Mouse (Mus musculus): ENCODE data around the gene Clasp2.
"Not testable (repeated sequence)": the region's sequence is repeated elsewhere in the genome, so short reads cannot be mapped to it uniquely, and the experiment has no call there.

Gene Clasp2

DNA sequence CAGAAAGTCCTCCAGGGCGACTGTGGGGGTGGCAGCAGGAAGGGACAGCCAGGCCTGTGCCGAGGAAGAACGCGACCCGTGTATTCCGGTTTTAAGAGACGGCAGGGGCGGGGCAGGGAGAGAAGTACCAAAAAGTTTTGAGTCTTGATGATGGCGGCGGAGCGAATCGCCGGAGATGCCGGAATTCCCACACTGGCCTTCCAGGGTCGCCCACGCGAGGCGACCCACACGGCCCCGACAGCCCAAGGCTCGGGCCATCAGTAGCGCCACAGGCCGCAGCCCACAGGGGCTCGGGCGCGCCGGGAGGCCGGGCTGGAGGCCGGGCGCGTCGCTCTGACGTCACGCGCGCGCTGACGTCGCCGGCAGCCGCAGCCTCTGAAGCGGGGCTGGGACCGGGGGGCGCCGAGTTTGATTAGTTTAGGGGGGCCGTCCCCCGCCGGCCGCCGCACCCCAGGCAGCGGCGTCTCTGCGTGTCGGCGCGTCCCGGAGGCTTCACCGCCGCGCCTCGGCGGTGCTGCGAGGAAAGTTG lies at the start of gene Clasp2:
Clasp2 (plus strand) TSS at position 366 of the 529 bp plus-strand sequence.
- in situ Hi-C loops (cut with MboI, MseI) = no loop called here

DNA sequence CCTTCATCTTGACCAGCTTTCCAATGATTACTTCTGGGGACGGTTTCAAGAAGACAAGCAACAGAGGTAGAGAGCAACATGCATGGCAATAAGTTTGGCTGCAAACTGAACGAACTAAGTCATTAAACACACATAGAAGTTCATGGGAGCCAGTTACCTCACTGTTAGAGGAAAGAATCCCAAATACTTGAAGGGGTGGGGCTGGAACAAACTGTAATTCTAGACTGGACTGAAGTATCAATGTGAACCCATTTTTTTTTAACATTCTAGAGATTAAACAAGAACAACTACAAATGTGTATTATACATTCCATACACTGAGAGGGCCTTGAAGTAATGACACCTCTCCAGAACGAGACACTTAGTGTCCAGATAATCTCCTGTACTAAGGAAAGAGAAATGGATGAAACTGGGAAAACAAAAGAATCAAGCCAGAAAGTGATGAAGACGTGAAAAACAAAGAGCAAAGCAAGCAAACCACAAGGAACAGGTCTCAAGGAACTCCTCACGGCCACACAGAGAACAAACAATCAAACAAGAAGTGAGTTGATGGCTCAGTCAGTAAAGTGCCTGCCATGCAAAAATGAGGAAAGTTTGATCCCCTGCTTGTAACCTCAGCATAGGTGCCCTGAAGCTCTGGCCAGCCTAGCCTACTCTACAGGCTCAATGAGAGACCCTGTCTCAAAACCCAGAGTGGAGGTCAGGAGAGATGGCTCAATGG lies 39.7 kb upstream of the Clasp2 start:
- in situ Hi-C loops (cut with MboI, MseI) = no loop called here

DNA sequence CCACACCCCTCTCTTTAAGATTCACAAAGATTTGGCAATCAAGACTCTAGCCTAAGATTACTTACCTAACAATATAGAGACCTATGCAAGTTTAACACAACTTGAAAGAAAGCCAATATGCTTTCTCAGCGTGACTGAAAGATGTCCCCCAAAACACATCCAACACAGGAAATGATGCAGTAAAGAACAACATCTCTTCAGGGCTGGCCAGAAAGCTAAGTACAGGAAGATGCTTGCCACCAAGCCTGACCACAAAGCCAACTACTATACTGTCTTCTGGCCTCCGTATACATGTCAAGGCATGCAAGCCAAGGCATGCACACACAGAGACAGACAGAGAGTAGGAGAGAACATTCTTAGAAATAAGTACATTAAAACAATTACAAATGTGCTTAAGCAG lies 35.2 kb upstream of the Clasp2 start:
- in situ Hi-C loops (cut with MboI, MseI) = no loop called here

DNA sequence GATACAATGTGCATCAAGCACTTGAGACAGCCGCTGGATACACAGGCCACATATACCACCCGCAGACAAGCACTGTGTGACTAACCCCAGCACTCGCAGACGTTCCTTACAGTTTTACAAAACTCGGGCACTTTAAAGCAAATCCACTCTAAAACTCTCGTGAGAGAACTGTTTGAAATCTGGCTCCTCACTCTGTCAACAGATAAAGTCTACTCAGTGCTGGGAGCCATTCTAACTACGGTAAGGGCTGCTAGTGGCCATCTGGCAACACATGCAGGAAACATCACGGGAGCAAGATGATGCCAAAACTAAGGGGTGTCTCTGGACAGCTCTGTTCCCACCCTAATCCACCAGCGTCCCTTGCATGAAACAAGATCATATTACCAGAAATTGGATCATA lies 34.4 kb upstream of the Clasp2 start:
- in situ Hi-C loops (cut with MboI, MseI) = no loop called here

DNA sequence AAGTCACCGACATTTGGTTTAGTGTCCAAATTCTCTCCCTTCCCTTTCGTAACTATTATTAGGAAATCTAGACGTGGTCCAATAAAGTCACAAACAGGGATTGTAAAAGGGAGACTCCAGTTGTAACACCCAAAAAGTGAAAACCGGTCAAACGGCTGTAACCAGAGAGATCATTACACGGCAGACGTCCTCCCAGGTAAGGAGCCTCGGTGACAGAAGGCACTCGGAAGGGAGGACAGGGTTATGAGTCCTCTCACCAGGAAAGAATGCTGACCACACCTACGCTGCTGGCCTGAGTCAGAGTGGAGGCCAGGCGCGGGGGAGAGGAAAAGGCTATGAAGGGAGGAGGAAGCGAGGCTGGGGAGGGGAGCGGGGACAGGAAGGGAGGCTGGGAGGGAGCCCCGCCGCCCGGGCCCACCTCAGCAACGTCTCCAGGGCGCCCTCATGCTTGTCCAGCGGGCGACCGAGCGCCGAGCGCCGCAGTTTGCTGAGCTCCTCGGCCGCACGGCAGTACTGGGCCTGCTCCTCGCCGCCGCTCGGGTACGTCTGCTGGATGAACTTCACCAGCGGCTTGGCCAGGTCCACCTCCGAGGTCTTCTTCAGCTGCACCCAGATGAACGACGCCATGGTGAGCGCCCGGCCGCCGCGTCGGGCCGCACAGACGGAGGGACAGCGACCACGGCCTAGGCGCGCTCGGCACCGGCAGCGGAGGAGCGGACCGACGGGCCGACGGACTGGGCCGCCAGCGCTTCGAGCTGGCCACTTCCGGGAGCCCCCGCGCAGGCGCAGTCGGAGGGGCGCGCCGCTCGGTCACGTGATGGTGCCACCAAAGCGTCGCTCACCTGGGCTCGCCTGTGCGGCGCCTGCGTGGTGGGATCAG lies 33.6 kb upstream of the Clasp2 start, which contains the start of gene Pdcd6ip:
Pdcd6ip (minus strand) TSS at position 779 of the 880 bp plus-strand sequence.
- in situ Hi-C loops (cut with MboI, MseI) = no loop called here

DNA sequence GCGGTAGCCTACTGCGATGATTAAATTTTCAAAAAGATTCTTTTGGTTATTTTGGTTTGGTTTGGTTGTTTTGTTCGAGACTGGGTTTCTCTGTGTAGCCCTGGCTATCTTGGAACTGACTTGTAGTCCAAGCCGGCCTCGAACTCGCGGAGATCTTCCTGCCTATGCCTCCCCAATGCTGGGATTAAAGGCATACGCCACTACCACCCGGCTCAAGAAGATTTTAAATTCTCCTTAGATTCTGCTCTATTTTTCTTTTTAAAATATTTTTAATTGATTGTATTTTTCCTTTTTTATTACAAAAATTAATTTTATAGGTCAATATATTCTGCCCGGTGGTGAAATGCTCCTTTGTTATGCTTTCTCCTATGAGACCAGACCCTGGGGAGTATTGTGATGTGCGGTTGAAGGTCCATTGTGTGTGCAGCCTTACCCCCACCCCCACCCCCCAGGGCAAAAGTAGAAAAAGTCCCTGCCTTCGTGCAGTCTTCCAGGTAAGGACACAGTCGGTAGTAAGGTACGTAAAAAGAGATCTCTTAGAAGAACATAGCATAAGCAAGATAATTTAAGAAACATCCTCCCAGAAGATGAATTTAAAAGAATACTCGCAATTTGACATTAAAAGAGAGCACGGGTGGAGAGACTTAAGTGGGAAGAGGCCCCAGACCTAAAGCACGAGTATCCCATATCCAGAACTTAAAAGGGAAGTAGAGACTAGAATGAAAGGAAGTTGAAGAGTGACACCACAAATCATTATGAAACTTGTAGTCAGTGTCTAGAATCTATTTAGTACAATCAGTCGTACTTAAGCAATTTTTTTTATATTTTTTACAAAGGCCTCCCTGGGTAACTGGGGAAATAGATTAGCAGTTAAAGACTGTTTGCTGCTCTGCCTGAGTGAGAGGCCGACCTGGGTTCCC lies 32.7 kb upstream of the Clasp2 start:
- in situ Hi-C loops (cut with MboI, MseI) = no loop called here

DNA sequence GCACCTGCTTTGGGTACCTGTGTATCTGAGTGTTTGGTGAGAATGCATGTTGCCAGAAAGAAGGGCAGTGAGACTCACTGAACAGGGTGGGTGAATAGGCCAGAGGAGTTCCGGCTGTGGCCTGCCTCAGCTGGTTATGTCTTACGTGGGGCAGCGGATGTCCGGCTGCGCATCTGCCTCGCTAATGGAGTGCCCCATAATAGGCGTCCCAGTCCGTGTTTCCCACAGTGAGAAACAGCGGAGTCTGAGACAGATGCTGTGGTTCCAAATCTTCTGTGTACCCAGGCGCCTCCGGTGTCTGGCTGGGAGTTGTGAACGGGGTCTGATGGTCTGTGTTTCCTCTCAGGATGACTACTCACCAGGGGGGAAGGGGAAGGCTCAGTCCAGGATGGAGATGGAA lies 30.4 kb upstream of the Clasp2 start:
- in situ Hi-C loops (cut with MboI, MseI) = no loop called here

DNA sequence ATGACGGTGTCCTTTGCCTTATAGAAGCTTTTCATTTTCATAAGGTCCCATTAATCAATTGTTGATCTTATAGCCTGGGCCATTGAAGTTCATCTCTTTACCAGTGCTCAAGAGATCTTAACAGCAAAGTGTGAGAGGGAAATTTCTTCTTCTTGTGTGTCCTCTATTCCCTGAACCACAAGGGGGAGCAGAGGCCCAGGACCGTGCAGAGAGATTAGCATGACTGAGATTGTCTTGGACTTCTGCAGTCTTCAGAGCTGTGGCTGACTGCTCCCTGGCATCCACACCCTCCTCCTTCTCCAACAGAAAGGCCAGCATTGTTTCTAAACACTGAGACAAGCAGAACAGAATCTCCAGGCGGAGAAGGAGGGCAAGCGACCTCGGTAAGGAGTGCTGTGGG lies 22.2 kb upstream of the Clasp2 start:
- in situ Hi-C loops (cut with MboI, MseI) = no loop called here

DNA sequence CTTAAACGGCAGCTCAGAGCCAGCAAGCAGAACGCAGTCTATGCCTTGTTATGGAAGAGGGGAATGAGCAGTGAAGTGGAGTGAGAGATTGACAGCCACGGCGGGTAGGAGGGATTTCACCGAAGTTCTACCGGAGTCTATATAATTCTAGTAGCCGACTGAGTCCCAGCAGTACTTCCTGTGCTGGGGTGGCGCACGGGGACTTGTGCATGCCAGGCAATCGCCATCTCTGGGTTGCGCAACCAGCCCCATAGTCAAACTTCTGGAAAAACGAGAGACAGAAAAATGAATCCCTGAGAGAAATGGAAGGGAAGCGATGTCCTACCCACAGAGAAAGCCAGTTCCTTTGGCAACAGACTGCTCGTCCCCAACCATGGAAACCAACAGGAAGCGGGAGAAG lies 16.6 kb upstream of the Clasp2 start:
- in situ Hi-C loops (cut with MboI, MseI) = no loop called here

DNA sequence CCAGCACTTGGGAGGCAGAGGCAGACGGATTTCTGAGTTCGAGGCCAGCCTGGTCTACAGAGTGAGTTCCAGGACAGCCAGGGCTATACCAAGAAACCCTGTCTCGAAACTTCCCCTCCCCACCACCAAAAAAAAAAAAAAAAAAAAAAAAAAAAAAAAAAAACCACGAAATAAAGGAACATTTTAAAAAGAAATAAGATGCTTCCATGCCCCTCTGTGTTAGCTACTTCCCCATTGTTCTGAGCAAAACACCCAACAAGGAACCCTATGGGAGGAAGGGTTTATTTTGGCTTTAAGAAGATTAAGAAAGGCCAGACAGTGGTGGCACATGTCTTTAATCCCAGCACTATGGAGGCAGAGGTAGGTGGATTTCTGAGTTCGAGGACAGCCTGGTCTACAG lies 15.7 kb upstream of the Clasp2 start:
- in situ Hi-C loops (cut with MboI, MseI) = not testable (repeated sequence)

DNA sequence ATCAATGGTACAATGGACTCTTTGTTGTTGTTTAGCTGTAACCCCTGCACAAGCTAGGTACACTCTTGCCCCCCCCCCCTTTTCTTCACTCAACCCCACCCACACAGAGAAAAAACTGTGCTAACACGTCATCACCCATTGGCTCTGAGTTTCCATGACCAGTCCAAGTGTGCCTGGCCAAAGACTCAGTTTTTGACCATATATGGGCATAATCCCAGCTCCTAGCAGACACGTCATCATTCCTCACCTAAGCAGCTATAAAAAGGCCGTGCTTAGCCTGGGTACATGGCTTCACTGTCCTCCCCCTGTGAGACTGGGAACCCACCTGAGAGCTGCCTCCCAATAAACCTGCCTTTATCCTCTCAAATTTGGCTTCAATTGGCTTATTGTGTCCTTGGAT lies 15.1 kb upstream of the Clasp2 start:
- in situ Hi-C loops (cut with MboI, MseI) = no loop called here

DNA sequence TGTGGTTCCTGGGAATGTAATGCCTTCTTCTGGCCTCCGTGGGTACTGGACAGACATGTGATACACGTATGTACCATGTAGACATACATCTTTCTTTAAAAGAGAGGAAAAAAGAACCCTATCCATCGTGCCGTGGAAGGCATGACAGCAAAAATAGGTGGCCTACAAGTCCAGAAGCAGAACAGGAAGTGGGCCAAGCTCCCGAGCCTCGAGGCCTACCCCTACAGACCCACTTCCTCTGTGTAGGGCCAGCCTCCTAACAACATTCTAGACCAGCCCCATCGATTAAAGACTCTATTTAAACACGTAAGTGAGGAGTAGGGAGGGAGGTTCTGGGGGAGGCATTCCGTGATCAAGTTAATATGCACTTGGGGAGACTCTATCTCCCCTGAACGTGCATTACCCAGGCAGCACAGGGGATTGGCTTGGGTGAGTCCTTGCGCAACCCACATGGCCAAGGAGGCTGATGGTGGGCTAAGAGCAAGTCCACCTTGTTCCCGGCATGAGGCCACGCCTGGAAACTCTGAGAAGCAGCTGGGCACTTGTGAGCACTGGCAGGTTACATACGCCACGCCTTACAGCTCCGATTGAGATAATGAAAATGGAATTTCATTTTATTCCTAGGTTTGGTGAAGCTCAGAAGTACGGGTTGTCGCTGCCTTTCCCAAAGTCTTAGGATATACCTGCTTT lies 14.1 kb upstream of the Clasp2 start:
- in situ Hi-C loops (cut with MboI, MseI) = no loop called here

DNA sequence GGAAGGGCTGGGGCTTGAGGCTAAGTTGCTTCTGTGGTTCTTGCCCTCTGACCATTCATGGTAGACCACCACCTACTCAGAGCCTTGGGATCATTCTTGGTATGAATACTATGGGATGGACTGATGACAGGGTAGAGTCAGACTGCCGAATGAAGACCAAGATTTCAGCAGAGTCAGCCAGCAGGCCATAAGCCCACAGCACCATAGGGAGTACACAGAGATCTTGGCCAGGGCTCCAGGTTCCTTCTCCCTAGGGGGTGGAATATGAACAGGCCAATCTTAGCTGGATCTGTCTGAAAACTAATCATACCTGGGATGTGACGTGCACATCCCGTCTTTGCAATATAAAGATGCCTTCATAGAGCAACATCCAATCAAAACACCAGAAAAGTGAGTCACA lies 9.7 kb upstream of the Clasp2 start:
- in situ Hi-C loops (cut with MboI, MseI) = no loop called here

DNA sequence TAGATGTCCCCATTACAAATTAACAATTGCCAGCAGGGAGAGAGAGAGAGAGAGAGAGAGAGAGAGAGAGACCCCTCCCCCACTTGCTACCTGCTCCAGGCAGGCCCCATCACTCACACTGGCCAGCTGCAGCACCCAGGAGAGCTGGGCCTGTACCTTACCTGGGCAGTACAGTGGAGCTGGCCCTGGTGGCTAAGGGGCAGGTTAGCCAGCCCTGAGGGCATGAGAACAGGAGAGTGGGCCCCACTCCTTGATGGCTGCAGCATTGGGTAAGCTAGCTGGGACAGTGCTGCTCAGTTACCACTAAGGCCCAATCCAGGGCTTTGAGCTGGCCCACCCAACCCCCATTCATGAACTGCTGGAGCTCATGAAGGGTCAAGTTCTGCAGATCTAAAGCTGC lies 5.4 kb upstream of the Clasp2 start:
- in situ Hi-C loops (cut with MboI, MseI) = no loop called here

DNA sequence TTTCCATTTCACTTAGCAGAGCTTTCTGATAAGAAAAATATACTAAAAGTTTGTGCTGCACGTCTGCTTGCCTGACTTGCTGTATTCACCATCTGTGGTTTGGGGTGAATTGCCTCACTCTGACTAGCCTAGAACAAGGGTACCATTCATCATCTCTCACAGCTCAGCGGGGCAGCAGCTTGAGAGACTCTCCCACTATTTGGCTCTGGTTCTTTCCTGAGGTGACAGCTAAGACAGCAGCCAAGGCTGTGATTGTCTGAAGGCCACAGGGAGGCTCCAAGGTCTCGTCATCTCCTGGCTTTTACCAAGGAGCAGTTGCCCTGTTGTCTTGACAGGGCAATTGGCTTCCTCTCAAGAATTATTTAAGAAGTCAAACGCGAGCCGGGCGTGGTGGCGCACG lies 3.3 kb upstream of the Clasp2 start:
- in situ Hi-C loops (cut with MboI, MseI) = no loop called here

DNA sequence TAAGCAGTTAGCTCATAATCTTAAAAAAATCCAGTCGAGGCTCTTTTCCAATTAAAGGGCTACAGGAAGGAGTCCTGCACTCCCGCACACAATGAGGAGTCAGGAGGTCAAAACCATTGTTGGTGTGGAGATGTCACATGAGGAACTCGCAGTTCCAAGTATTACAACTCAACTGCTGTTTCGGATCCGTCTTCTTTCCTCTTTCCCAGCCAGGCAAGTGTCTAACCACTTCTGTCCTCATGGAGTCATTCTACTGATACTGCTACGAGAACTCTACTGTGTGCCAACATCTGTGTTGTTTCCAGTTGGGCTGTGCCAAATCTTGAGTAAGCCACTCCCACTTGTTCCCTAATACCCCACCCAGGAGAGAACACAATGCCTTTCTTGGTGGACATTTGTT lies 2.3 kb upstream of the Clasp2 start:
- in situ Hi-C loops (cut with MboI, MseI) = no loop called here

DNA sequence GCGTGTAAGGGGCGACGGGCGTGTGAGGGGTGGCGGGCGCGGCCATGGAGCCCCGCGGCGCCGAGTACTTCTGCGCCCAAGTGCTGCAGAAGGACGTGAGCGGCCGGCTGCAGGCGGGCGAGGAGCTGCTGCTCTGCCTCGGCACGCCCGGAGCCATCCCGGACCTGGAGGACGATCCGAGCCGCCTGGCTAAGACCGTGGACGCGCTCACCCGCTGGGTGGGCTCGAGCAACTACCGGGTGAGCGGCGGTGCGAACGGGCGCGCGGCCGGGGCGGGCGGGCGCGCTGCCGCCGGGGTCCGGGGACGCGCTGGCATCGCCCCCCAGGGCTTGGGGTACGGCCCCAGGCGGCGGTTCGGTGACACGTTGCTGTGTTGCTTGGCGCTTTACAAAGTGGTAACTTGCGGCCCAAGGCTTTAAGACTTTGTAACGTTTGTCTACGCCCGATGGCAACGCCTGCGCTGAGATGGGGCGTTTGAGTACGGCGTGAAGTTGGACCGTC lies 414 bp downstream of the Clasp2 start:
- in situ Hi-C loops (cut with MboI, MseI) = no loop called here

DNA sequence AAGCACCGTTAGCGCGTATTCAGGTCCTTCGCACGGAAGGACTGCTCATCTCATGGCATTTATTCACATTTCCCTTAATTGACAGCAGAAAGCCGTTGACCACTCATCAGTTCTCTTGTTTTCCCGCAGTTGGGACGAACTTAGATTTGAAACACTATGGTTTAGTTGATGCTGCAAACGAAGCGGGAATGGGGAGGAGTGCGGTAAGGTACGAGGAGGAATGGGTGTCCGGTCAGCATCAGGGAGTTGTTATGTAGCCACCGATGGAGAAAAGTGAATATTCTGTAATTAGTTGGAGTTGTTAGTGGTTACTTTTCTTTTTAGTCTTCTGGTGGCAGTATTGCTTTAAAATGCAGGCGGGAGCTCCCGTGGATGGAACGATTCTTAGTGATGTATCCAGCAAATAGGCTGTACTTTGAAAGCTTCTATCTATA lies 1.1 kb downstream of the Clasp2 start:
- in situ Hi-C loops (cut with MboI, MseI) = no loop called here

DNA sequence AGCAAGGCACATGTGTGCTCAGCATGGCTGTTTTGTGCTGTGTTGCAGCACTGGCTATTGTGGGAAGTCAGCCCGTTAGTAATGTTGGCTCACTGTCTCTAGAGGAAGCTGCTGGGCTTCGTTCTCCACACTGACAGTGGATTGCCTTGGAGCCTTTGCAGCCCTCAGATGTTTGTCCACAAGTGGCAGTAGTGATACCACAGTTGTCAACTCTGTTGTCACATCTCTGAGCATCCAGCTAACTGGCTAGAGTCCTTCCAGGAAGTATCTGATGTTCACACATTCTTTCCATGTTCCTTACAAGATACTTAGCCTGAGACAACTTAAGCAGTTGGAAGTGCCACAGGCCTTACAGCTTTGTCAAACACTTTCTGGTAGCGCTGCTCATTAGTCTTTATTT lies 2.0 kb downstream of the Clasp2 start:
- in situ Hi-C loops (cut with MboI, MseI) = no loop called here

DNA sequence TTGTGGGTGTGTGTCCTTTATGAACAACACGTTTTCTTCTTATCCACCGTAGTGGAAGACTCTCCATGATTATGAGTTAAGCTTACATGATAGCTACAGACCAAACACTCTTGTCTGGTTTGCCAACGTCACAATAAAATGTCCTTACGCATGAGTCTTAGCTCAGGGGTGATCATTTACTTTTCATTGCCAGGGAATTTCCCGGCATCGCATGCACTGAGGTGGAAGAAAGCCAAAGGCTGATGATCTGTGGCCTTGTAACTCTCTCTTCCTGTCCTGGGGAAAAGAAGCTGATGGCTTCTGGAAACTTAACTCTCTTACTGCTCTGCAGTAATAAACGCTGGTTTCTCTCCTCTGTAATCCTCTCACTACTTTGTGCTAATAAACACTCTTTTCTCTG lies 8.1 kb downstream of the Clasp2 start:
- in situ Hi-C loops (cut with MboI, MseI) = no loop called here
